Mouse (Mus musculus) stomach, embryonic 15.5 days (tissue): ENCODE results near the gene Zfp760. TPM values are rescaled to one million over a fixed set of nuclear protein-coding genes. Genes with fewer than 3 reads are reported as not detected.

Experiments
- ATAC-seq: fragments of 200-750 bp; cut with Nextera tagmentation; 2 replicates; pipeline ENCODE4 v1.8.0; 2017; ENCODE audit warnings: low read depth, moderate number of reproducible peaks, moderate TSS enrichment; ENCODE audit not compliant: insufficient read depth, low FRiP score
- H3K27ac ChIP-seq: fragments of 300-500 bp; sonication (generic); 2 replicates; pipeline ENCODE4 v1.5.1; 2015; ENCODE audit warnings: mild to moderate bottlenecking, inconsistent platforms
- H3K27me3 ChIP-seq: fragments of 300-500 bp; sonication (generic); replicated peaks from 2 replicates; pipeline ENCODE4 v1.6.1; 2015; ENCODE audit warnings: inconsistent platforms
- H3K36me3 ChIP-seq: fragments of 300-500 bp; sonication (generic); 2 replicates; pipeline ENCODE4 v1.6.1; 2015; ENCODE audit warnings: inconsistent platforms
- H3K4me1 ChIP-seq: fragments of 300-500 bp; sonication (generic); 2 replicates; pipeline ENCODE4 v1.6.1; 2015; ENCODE audit warnings: inconsistent platforms
- H3K4me2 ChIP-seq: fragments of 300-500 bp; sonication (generic); 2 replicates; pipeline ENCODE4 v1.6.1; 2015; ENCODE audit warnings: mild to moderate bottlenecking, inconsistent platforms
- H3K4me3 ChIP-seq: fragments of 300-500 bp; sonication (generic); replicated peaks from 2 replicates; pipeline ENCODE4 v1.5.1; 2015; ENCODE audit warnings: inconsistent platforms
- H3K9ac ChIP-seq: fragments of 300-500 bp; sonication (generic); 2 replicates; pipeline ENCODE4 v1.6.1; 2015; ENCODE audit warnings: inconsistent platforms
- H3K9me3 ChIP-seq: fragments of 300-500 bp; sonication (generic); 2 replicates; pipeline ENCODE4 v1.6.1; 2016; ENCODE audit warnings: inconsistent platforms
- WGBS: fragments of 180-500 bp; shearing (Covaris S2); methylation state at CpG from one replicate; pipeline ENCODE4 v1.1.7; 2015; 5-methylcytosine and 5-hydroxymethylcytosine counted together
- polyA plus RNA-seq: library from polyadenylated mRNA; unstranded; fragments of >200 nt; fragmentation: Nextera tagmentation; extraction: Ambion mirVana; gene quantifications from 2 replicates; pipeline ENCODE4 v1.2.1, GENCODE M21; 2015

Zfp760 gene
- polyA plus RNA-seq, 1 experiment from 2014 or later = 10.1 TPM

DNA sequence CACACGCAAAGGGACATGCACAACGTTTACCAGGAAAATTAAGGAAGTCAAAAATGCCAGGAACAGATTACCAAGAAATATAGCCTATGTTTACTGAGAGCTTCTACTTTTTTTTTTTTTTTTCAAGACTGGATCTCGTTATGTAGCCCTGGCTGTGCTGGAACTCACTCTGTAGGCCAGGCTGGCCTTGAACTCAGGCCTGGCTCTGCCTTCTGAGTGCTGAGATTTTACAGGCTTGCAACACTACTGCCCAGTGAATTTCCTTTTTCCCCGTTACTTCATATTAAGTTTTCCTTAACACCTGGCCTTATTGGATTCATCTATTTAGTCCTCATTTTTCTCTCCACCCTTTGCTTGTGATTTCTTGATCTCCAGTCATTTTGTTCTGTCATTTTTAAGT lies 25.5 kb downstream of the Zfp760 start:
- Histone ChIP-seq H3K9me3 (no peaks in the 10 kb centered on the region), H3K27ac (peak overlapping the region; percentile 88; the same call in 1 of the 2 replicates), H3K36me3 (no peaks in the 10 kb centered on the region), H3K4me3 (peak overlapping the region; percentile 75), H3K4me2 (peak overlapping the region; percentile 63), H3K27me3 (no peaks in the 10 kb centered on the region), H3K4me1 (0 out of 2 replicates have a peak, but pooled peaks cover 3% of the 10 kb centered on the region), H3K9ac (no peak overlapping the region)
- 81% methylated on average over 4 of the region's 4 CpGs for whole genome bisulfite sequencing
- no peak for ATAC-seq

- H3K9me3 ChIP-seq = no peaks in the 10 kb centered on the region
- H3K27me3 ChIP-seq = no peaks in the 10 kb centered on the region
- WGBS = 0% methylated on average over 27 of the region's 27 CpGs
- peak overlapping the region; percentile 50; the same call in 1 of the 2 replicates for H3K9ac ChIP-seq
- 0 out of 2 replicates have a peak, but pooled peaks cover 3% of the 10 kb centered on the region for H3K4me1 ChIP-seq
- H3K36me3 ChIP-seq = no peaks in the 10 kb centered on the region
- ATAC-seq = peak; percentile 96
- H3K27ac ChIP-seq = peak overlapping the region; percentile 88
- peak overlapping the region; percentile 75 for H3K4me3 ChIP-seq
- H3K4me2 ChIP-seq = peak overlapping the region; percentile 63
Observed at GRCm38 (mm10) chr17:21733529-21734031, 26.0 kb downstream of the Zfp760 start.

GRCm38 (mm10) chr17:21752791-21753190 lies 45.2 kb downstream of the Zfp760 start:
- Histone ChIP-seq H3K4me3 (no peak overlapping the region), H3K9ac (no peak overlapping the region), H3K4me2 (no peak overlapping the region), H3K27ac (no peak overlapping the region), H3K36me3 (no peaks in the 10 kb centered on the region), H3K9me3 (no peaks in the 10 kb centered on the region), H3K27me3 (no peaks in the 10 kb centered on the region), H3K4me1 (no peaks in the 10 kb centered on the region)
- 67% methylated on average over 2 of the region's 2 CpGs for WGBS
- ATAC-seq = no peak

DNA sequence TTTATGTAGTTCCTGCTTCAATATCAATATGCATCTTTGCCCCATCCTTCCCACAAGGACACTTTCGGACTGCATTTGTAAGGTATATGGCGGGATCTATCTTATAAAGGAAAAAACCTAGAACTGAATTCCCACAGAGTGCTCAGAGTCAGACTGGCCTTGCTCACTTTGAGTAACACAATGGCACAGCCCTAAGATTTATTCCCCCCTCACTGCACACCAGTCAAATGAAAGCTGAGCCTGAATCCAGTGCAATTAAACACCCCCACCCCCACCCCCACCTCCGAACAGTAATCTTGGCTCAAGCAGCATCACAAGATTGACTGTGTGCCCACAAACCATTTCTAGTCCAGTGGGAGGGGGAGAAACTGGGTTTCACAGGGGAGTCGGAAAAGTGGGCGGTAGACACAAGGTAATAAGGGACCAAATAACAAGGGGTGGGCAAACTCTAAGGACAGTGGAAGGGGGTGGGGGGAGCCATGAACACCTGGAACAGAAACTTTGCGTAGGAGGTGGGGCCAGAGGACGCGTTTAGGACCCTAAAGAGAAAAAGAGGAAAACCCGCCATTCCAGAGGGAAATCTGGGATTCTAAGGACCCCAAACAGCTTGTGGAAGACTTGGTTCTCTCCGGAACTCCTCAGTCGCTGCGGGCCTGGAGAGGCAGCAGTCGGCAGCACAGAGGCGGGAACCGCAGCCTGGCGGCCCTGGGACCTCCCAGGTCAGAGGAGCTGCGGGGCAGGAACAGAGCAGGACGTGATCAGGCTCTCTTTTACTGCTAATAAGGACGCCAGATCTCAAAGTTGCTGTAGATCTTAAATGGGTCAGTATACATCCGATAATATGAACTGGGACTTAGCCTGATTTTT lies 46.0 kb downstream of the Zfp760 start:
- Histone ChIP-seq H3K9ac (no peak overlapping the region), H3K27ac (no peak overlapping the region), H3K27me3 (no peaks in the 10 kb centered on the region), H3K4me3 (peak overlapping the region; percentile 35), H3K4me1 (no peaks in the 10 kb centered on the region), H3K9me3 (no peaks in the 10 kb centered on the region), H3K4me2 (peak overlapping the region; percentile 56), H3K36me3 (no peaks in the 10 kb centered on the region)
- ATAC-seq = 0 out of 2 replicates have a peak, but pooled peaks have one; percentile 35
- 11% methylated on average over 20 of the region's 20 CpGs for WGBS

GRCm38 (mm10) chr17:21770336-21770735 lies 62.8 kb downstream of the Zfp760 start:
- ATAC-seq = no peak
- Histone ChIP-seq H3K4me2 (no peak overlapping the region), H3K4me3 (no peak overlapping the region), H3K9ac (no peak overlapping the region), H3K27me3 (no peaks in the 10 kb centered on the region), H3K9me3 (no peaks in the 10 kb centered on the region), H3K36me3 (no peaks in the 10 kb centered on the region), H3K4me1 (no peaks in the 10 kb centered on the region), H3K27ac (no peak overlapping the region)
- 81% methylated on average over 2 of the region's 2 CpGs for WGBS

Other genes starting within 250 kb of the Zfp760 start
- gene Zfp53, start 218.7 kb upstream of the Zfp760 start, polyA plus RNA-seq = 13.4 and 13.5 TPM in 2 replicates
- gene Zfp52, start 172.2 kb upstream of the Zfp760 start, polyA plus RNA-seq = 5.1 and 5.9 TPM in 2 replicates
- gene Zfp948, start 140.7 kb upstream of the Zfp760 start, polyA plus RNA-seq = 16.0 and 16.3 TPM in 2 replicates
- gene Zfp983, start 57.1 kb upstream of the Zfp760 start, polyA plus RNA-seq = 4.2 TPM in 2 replicates
- gene Gm10226, start 15.9 kb upstream of the Zfp760 start, polyA plus RNA-seq = 4.7 and 8.0 TPM in 2 replicates
- 5.9 and 6.1 TPM in 2 replicates for gene Zfp229, start 23.1 kb downstream of the Zfp760 start, polyA plus RNA-seq
- gene Zfp820, start 138.0 kb downstream of the Zfp760 start, polyA plus RNA-seq = 7.0 and 7.3 TPM in 2 replicates
- 8.3 and 9.5 TPM in 2 replicates for gene Zfp995, start 202.2 kb downstream of the Zfp760 start, polyA plus RNA-seq